Comparison of ENCODE assay signal across 34 mouse cellular contexts in genomic region chr8:86638981-86639380, GRCm38 (mm10). TPM values are rescaled to one million over a fixed set of nuclear protein-coding genes. Genes with fewer than 3 reads are reported as not detected.
DNase-seq lines count a peak whose midpoint lies in the region; ATAC-seq and TF ChIP-seq lines count a peak whose summit lies in the region.
"Had no signal": no experiment of that assay in that cellular context is flagged by ENCODE, and none has a peak within 500 bp of the region (broad histone marks: within the 10 kb centered on the region; RNA-seq: fewer than 3 reads in every experiment).

No protein-coding gene starts in this region.

- no peaks in the 10 kb centered on the region for H3K79me2 ChIP-seq in MEL (ENCODE audit: control insufficient read depth, insufficient read depth, low read length, poor library complexity)

- no peaks in the 10 kb centered on the region; the same call in 1 of the 2 replicates for H3K36me3 ChIP-seq in embryonic facial prominence, embryonic 11.5 days (replicated peaks; ENCODE audit: control insufficient read depth, insufficient read depth, low read depth, low read length)
- H3K36me3 ChIP-seq in embryonic facial prominence, embryonic 10.5 days (replicated peaks), result peaks cover 74% of the 10 kb centered on the region
- peaks cover 71% of the 10 kb centered on the region for H3K36me3 ChIP-seq in lung, embryonic 14.5 days (ENCODE audit: insufficient read depth)
- H3K36me3 ChIP-seq in MEL (ENCODE audit: control insufficient read depth in 1 of 2, insufficient read depth in 2 of 2, low read length in 2 of 2), result peaks cover 0 to 20% of the 10 kb centered on the region in 2 experiments; a peak in 2 of 4 replicates
- H3K36me3 ChIP-seq in embryonic facial prominence, embryonic 14.5 days (ENCODE audit: control insufficient read depth, insufficient read depth, low read length), result peaks cover 67% of the 10 kb centered on the region
- no peaks in the 10 kb centered on the region; the same call in 1 of the 2 replicates for H3K36me3 ChIP-seq in forebrain, embryonic 11.5 days (ENCODE audit: control insufficient read depth, insufficient read depth, low read length)
- H3K36me3 ChIP-seq in midbrain, postnatal 0 days (ENCODE audit: insufficient read depth, low read length), result peaks cover 45% of the 10 kb centered on the region

- DNase-seq in embryonic facial prominence, embryonic 11.5 days (ENCODE audit: low spot score), result peak; percentile 54
- DNase-seq in embryonic facial prominence, embryonic 10.5 days (ENCODE audit: low spot score), result no peak
- DNase-seq in lung, embryonic 14.5 days, result peak; percentile 69
- no peak for DNase-seq in lung, adult 18-20 months
- peak; percentile 38 for DNase-seq in MEL (ENCODE audit: low read depth, low spot score)
- peak; percentile 47 for DNase-seq in embryonic facial prominence, embryonic 14.5 days (ENCODE audit: low spot score)
- DNase-seq in forebrain, embryonic 11.5 days (ENCODE audit: low spot score), result no peak
- no peak for DNase-seq in midbrain, postnatal 0 days (ENCODE audit: low spot score)
- DNase-seq: adrenal gland, adult 8-10 months; adrenal gland, postnatal 25 days; B cell, adult 2 months; cerebellum, adult 11-12 months; cerebellum, adult 8-10 months; cerebellum, postnatal 10 days; cerebellum, postnatal 36 days; forebrain, postnatal 0 days; gastrocnemius, adult 2 months; gastrocnemius, postnatal 14 days; heart, adult 11 months had no signal

- no peaks in the 10 kb centered on the region for H3K9me3 ChIP-seq in embryonic facial prominence, embryonic 11.5 days (replicated peaks; ENCODE audit: control insufficient read depth, low read length)
- no peaks in the 10 kb centered on the region for H3K9me3 ChIP-seq in embryonic facial prominence, embryonic 10.5 days
- no peaks in the 10 kb centered on the region for H3K9me3 ChIP-seq in lung, embryonic 14.5 days (ENCODE audit: low read depth, low read length)
- H3K9me3 ChIP-seq in MEL (replicated peaks; ENCODE audit: insufficient read depth, low read length), result no peaks in the 10 kb centered on the region
- H3K9me3 ChIP-seq in embryonic facial prominence, embryonic 14.5 days (ENCODE audit: control insufficient read depth, low read length), result no peaks in the 10 kb centered on the region
- H3K9me3 ChIP-seq in forebrain, embryonic 11.5 days (ENCODE audit: control insufficient read depth, low read length), result no peaks in the 10 kb centered on the region
- no peaks in the 10 kb centered on the region for H3K9me3 ChIP-seq in midbrain, postnatal 0 days (ENCODE audit: low read length)
- H3K9me3 ChIP-seq: embryonic facial prominence, embryonic 13.5 days; forebrain, embryonic 10.5 days; G1E; hindbrain, embryonic 12.5 days; hindbrain, embryonic 15.5 days had no signal

- TF ChIP-seq CTCF in lung, embryonic 14.5 days (IDR thresholded peaks at IDR 0.05; ENCODE audit: low read depth), result no peak
- TF ChIP-seq CTCF in MEL (IDR thresholded peaks at IDR 0.05 in 2 of 3, conservative IDR thresholded peaks at IDR 0.05 in 1 of 3; ENCODE audit: control insufficient read depth in 1 of 3, insufficient read depth in 1 of 3, low read depth in 2 of 3, low read length in 3 of 3, poor library complexity in 1 of 3, severe bottlenecking in 1 of 3), result no peak
- TF ChIP-seq CTCF in midbrain, postnatal 0 days (IDR thresholded peaks at IDR 0.05), result no peak

- 83% methylated on average over 4 of the region's 4 CpGs for WGBS in embryonic facial prominence, embryonic 11.5 days
- 86% methylated on average over 4 of the region's 4 CpGs for WGBS in embryonic facial prominence, embryonic 10.5 days
- WGBS in lung, embryonic 14.5 days, result 81% methylated on average over 4 of the region's 4 CpGs
- WGBS in embryonic facial prominence, embryonic 14.5 days, result 72% methylated on average over 4 of the region's 4 CpGs
- WGBS in forebrain, embryonic 11.5 days, result 88% methylated on average over 4 of the region's 4 CpGs
- WGBS in midbrain, postnatal 0 days, result 88% methylated on average over 4 of the region's 4 CpGs

- H3K9ac ChIP-seq in embryonic facial prominence, embryonic 11.5 days (replicated peaks; ENCODE audit: low read length), result no peak overlapping the region
- no peak overlapping the region for H3K9ac ChIP-seq in lung, embryonic 14.5 days
- no peak overlapping the region for H3K9ac ChIP-seq in MEL (ENCODE audit: control insufficient read depth, low read depth, low read length, poor library complexity, severe bottlenecking)
- H3K9ac ChIP-seq in embryonic facial prominence, embryonic 14.5 days (ENCODE audit: low read depth, low read length), result no peak overlapping the region
- no peak overlapping the region for H3K9ac ChIP-seq in forebrain, embryonic 11.5 days (ENCODE audit: low read length)
- no peak overlapping the region for H3K9ac ChIP-seq in midbrain, postnatal 0 days (replicated peaks; ENCODE audit: low read length, poor library complexity, severe bottlenecking)
- H3K9ac ChIP-seq: embryonic facial prominence, embryonic 13.5 days; forebrain, postnatal 0 days; hindbrain, embryonic 12.5 days; hindbrain, embryonic 15.5 days had no signal

- TF ChIP-seq POLR2A in MEL (IDR thresholded peaks at IDR 0.05; ENCODE audit: control insufficient read depth in 1 of 2, insufficient read depth in 1 of 2, low read depth in 1 of 2, low read length in 2 of 2, poor library complexity in 1 of 2), result no peak

- TF ChIP-seq EP300 in MEL (IDR thresholded peaks at IDR 0.05; ENCODE audit: low read depth in 1 of 2, low read length in 2 of 2), result no peak

- H3K4me1 ChIP-seq in embryonic facial prominence, embryonic 11.5 days (ENCODE audit: control insufficient read depth, insufficient read depth, low read length), result no peaks in the 10 kb centered on the region
- H3K4me1 ChIP-seq in embryonic facial prominence, embryonic 10.5 days, result no peaks in the 10 kb centered on the region
- no peaks in the 10 kb centered on the region for H3K4me1 ChIP-seq in lung, embryonic 14.5 days (ENCODE audit: insufficient read depth)
- no peaks in the 10 kb centered on the region for H3K4me1 ChIP-seq in MEL (ENCODE audit: control insufficient read depth in 1 of 2, insufficient read depth in 2 of 2, low read length in 2 of 2)
- no peaks in the 10 kb centered on the region for H3K4me1 ChIP-seq in embryonic facial prominence, embryonic 14.5 days (ENCODE audit: control insufficient read depth, insufficient read depth, low read length)
- H3K4me1 ChIP-seq in forebrain, embryonic 11.5 days (replicated peaks; ENCODE audit: control insufficient read depth, insufficient read depth, low read length), result no peaks in the 10 kb centered on the region
- no peaks in the 10 kb centered on the region for H3K4me1 ChIP-seq in midbrain, postnatal 0 days (ENCODE audit: insufficient read depth, low read length)
- H3K4me1 ChIP-seq: embryonic facial prominence, embryonic 13.5 days; forebrain, embryonic 10.5 days; hindbrain, embryonic 12.5 days; hindbrain, embryonic 15.5 days had no signal

- no peak for ATAC-seq in embryonic facial prominence, embryonic 11.5 days (replicated peaks; ENCODE audit: insufficient number of reproducible peaks, low FRiP score, low TSS enrichment, low read depth)
- no peak for ATAC-seq in lung, embryonic 14.5 days (ENCODE audit: insufficient read depth)
- ATAC-seq in embryonic facial prominence, embryonic 14.5 days (ENCODE audit: low read depth), result no peak
- no peak for ATAC-seq in forebrain, embryonic 11.5 days (replicated peaks; ENCODE audit: low FRiP score)
- ATAC-seq in midbrain, postnatal 0 days (ENCODE audit: low FRiP score), result no peak
- ATAC-seq: forebrain, embryonic 14.5 days; forebrain, postnatal 0 days; intestine, postnatal 0 days; Patski had no signal

- H3K27ac ChIP-seq in embryonic facial prominence, embryonic 11.5 days (replicated peaks; ENCODE audit: low read depth, low read length), result no peak overlapping the region
- H3K27ac ChIP-seq in embryonic facial prominence, embryonic 10.5 days (replicated peaks), result no peak overlapping the region
- no peak overlapping the region for H3K27ac ChIP-seq in lung, embryonic 14.5 days (ENCODE audit: low read depth)
- H3K27ac ChIP-seq in MEL (ENCODE audit: control insufficient read depth, low read depth, low read length), result no peak overlapping the region
- no peak overlapping the region for H3K27ac ChIP-seq in embryonic facial prominence, embryonic 14.5 days (replicated peaks; ENCODE audit: low read depth, low read length)
- H3K27ac ChIP-seq in forebrain, embryonic 11.5 days (ENCODE audit: low read depth, low read length), result no peak overlapping the region
- no peak overlapping the region for H3K27ac ChIP-seq in midbrain, postnatal 0 days (ENCODE audit: low read depth, low read length)
- H3K27ac ChIP-seq: embryonic facial prominence, embryonic 13.5 days; forebrain, embryonic 10.5 days; gastrocnemius, adult 2 months; hindbrain, embryonic 12.5 days; hindbrain, embryonic 15.5 days had no signal

- H3K27me3 ChIP-seq in embryonic facial prominence, embryonic 11.5 days (ENCODE audit: control insufficient read depth, insufficient read depth, low read length), result no peaks in the 10 kb centered on the region
- H3K27me3 ChIP-seq in embryonic facial prominence, embryonic 10.5 days (replicated peaks; ENCODE audit: low read depth, poor library complexity, severe bottlenecking), result no peaks in the 10 kb centered on the region
- H3K27me3 ChIP-seq in lung, embryonic 14.5 days (ENCODE audit: insufficient read depth, low read length), result no peaks in the 10 kb centered on the region
- no peaks in the 10 kb centered on the region for H3K27me3 ChIP-seq in MEL (ENCODE audit: control insufficient read depth in 1 of 2, insufficient read depth in 2 of 2, low read length in 2 of 2)
- H3K27me3 ChIP-seq in embryonic facial prominence, embryonic 14.5 days (replicated peaks; ENCODE audit: control insufficient read depth, insufficient read depth, low read length), result no peaks in the 10 kb centered on the region
- no peaks in the 10 kb centered on the region for H3K27me3 ChIP-seq in forebrain, embryonic 11.5 days (ENCODE audit: control insufficient read depth, insufficient read depth, low read length)
- no peaks in the 10 kb centered on the region for H3K27me3 ChIP-seq in midbrain, postnatal 0 days (ENCODE audit: insufficient read depth, low read length)
- H3K27me3 ChIP-seq: CH12.LX; embryonic facial prominence, embryonic 13.5 days; hindbrain, embryonic 12.5 days; hindbrain, embryonic 15.5 days; Patski had no signal

- no peak overlapping the region for H3K4me2 ChIP-seq in embryonic facial prominence, embryonic 11.5 days (ENCODE audit: low read depth, low read length)
- no peak overlapping the region for H3K4me2 ChIP-seq in lung, embryonic 14.5 days
- no peak overlapping the region for H3K4me2 ChIP-seq in embryonic facial prominence, embryonic 14.5 days (ENCODE audit: low read depth, low read length)
- no peak overlapping the region for H3K4me2 ChIP-seq in forebrain, embryonic 11.5 days (ENCODE audit: low read depth, low read length, severe bottlenecking)
- H3K4me2 ChIP-seq in midbrain, postnatal 0 days (ENCODE audit: low read depth, low read length, poor library complexity, severe bottlenecking), result no peak overlapping the region
- H3K4me2 ChIP-seq: embryonic facial prominence, embryonic 13.5 days; heart, embryonic 11.5 days; hindbrain, embryonic 12.5 days; hindbrain, embryonic 15.5 days had no signal

- no peak overlapping the region for H3K4me3 ChIP-seq in embryonic facial prominence, embryonic 11.5 days (ENCODE audit: low read depth, low read length)
- no peak overlapping the region for H3K4me3 ChIP-seq in embryonic facial prominence, embryonic 10.5 days
- no peak overlapping the region for H3K4me3 ChIP-seq in lung, embryonic 14.5 days (ENCODE audit: low read depth, low read length)
- H3K4me3 ChIP-seq in MEL (ENCODE audit: control insufficient read depth in 1 of 2, insufficient read depth in 1 of 2, low read depth in 2 of 2, low read length in 2 of 2), result no peak overlapping the region
- no peak overlapping the region for H3K4me3 ChIP-seq in embryonic facial prominence, embryonic 14.5 days (ENCODE audit: low read depth, low read length)
- no peak overlapping the region for H3K4me3 ChIP-seq in forebrain, embryonic 11.5 days (ENCODE audit: low read depth, low read length)
- H3K4me3 ChIP-seq in midbrain, postnatal 0 days (ENCODE audit: low read depth, low read length), result no peak overlapping the region
- H3K4me3 ChIP-seq: embryonic facial prominence, embryonic 13.5 days; forebrain, embryonic 10.5 days; gastrocnemius, adult 2 months; hindbrain, embryonic 12.5 days; hindbrain, embryonic 15.5 days had no signal

- TF ChIP-seq RAD21 in MEL (IDR thresholded peaks at IDR 0.05; ENCODE audit: low read depth, low read length), result no peak

RNA-seq across cellular contexts. Expression of gene Lonp2, which starts 15.1 kb away (rescaled TPM):
- 67.0 and 67.3 TPM in 2 replicates for polyA plus RNA-seq in embryonic facial prominence, embryonic 11.5 days (2014; fragmentation: Nextera tagmentation; extraction: Ambion mirVana)
- polyA plus RNA-seq in embryonic facial prominence, embryonic 10.5 days (2016; fragmentation: Nextera tagmentation; extraction: Ambion mirVana), result 50.5 and 51.4 TPM in 2 replicates
- 47.4 and 48.0 TPM in 2 replicates for polyA plus RNA-seq in lung, embryonic 14.5 days (2014; fragmentation: Nextera tagmentation; extraction: Ambion mirVana)
- total RNA-seq in MEL (2012; rRNA removed), result 26.6 and 27.2 TPM in 2 replicates
- polyA plus RNA-seq in MEL (2012; ENCODE audit: insufficient read depth in 1 of 2, insufficient read length in 2 of 2, low read depth in 1 of 2, low replicate concordance in 2 of 2, missing spikeins in 1 of 2), result 10 to 100 TPM in 1 of 2 experiments, not detected in 1; 31.2 TPM
- 55.7 and 58.2 TPM in 2 replicates for polyA plus RNA-seq in embryonic facial prominence, embryonic 14.5 days (2014; fragmentation: Nextera tagmentation; extraction: Ambion mirVana)
- 55.5 and 57.1 TPM in 2 replicates for polyA plus RNA-seq in forebrain, embryonic 11.5 days (2014; fragmentation: Nextera tagmentation; extraction: Ambion mirVana)
- 51.2 and 55.2 TPM in 2 replicates for total RNA-seq in midbrain, postnatal 0 days (2014; rRNA removed)
- polyA plus RNA-seq in midbrain, postnatal 0 days (2015; fragmentation: Nextera tagmentation; extraction: Ambion mirVana), result 62.5 TPM in 2 replicates

RNA-seq across cellular contexts. Expression of gene Abcc12, which starts 58.5 kb away (rescaled TPM):
- not detected in 2 replicates for polyA plus RNA-seq in embryonic facial prominence, embryonic 11.5 days (2014; fragmentation: Nextera tagmentation; extraction: Ambion mirVana)
- polyA plus RNA-seq in embryonic facial prominence, embryonic 10.5 days (2016; fragmentation: Nextera tagmentation; extraction: Ambion mirVana), result not detected in 2 replicates
- polyA plus RNA-seq in lung, embryonic 14.5 days (2014; fragmentation: Nextera tagmentation; extraction: Ambion mirVana), result not detected in 2 replicates
- not detected in 2 replicates for total RNA-seq in MEL (2012; rRNA removed)
- polyA plus RNA-seq in MEL (2012; ENCODE audit: insufficient read depth in 1 of 2, insufficient read length in 2 of 2, low read depth in 1 of 2, low replicate concordance in 2 of 2, missing spikeins in 1 of 2), result not detected
- polyA plus RNA-seq in embryonic facial prominence, embryonic 14.5 days (2014; fragmentation: Nextera tagmentation; extraction: Ambion mirVana), result 0.16 and 0.29 TPM in 2 replicates
- polyA plus RNA-seq in forebrain, embryonic 11.5 days (2014; fragmentation: Nextera tagmentation; extraction: Ambion mirVana), result 0.11 TPM in 2 replicates
- 0.11 and 0.61 TPM in 2 replicates for total RNA-seq in midbrain, postnatal 0 days (2014; rRNA removed)
- polyA plus RNA-seq in midbrain, postnatal 0 days (2015; fragmentation: Nextera tagmentation; extraction: Ambion mirVana), result 0.12 and 0.18 TPM in 2 replicates
- total RNA-seq: adrenal gland, postnatal 25 days; CH12.LX; gastrocnemius, adult 2 months; heart, adult 8-10 months; heart, postnatal 25 days; hematopoietic stem cell, adult 5-6 weeks had no signal
- polyA plus RNA-seq: forebrain, embryonic 10.5 days; heart, embryonic 11.5 days; heart, embryonic 14.5 days; heart, postnatal 0 days; intestine, postnatal 0 days had no signal

Comparison
In these comparisons a context has a peak if more than half of its experiments do, and no peak if none do; other contexts are left out.
1. DNase-seq: peak in embryonic facial prominence, embryonic 11.5 days (single experiment), lung, embryonic 14.5 days (single experiment), MEL (single experiment) and embryonic facial prominence, embryonic 14.5 days (single experiment); none in embryonic facial prominence, embryonic 10.5 days (single experiment), lung, adult 18-20 months (0 of 2), forebrain, embryonic 11.5 days (single experiment) and midbrain, postnatal 0 days (single experiment).